Mouse (Mus musculus): Measurements from ENCODE around the gene D11Wsu47e.

The D11Wsu47e gene

DNA sequence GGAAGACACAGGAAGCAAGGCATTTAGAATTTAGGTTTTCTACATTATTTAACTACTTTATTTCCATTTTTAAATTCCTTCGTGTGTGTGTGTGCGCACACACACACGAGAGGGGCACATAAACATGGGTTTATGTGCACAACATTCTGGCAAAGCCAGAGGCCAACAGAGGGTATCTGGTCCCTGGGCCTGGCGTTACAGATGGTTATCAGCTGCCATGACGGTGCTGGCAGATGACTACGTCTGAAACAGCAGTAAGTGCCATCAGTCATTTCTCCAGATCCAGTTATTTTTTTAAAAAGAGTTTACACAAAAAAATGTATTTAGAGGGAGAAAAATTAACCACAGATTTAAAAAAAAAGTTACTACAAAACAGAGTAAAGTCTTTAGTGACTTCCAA lies 18.0 kb upstream of the D11Wsu47e start:
- DNase-seq (ENCODE audit: inconsistent age in 2 of 2, low spot score in 1 of 2): no peak

DNA sequence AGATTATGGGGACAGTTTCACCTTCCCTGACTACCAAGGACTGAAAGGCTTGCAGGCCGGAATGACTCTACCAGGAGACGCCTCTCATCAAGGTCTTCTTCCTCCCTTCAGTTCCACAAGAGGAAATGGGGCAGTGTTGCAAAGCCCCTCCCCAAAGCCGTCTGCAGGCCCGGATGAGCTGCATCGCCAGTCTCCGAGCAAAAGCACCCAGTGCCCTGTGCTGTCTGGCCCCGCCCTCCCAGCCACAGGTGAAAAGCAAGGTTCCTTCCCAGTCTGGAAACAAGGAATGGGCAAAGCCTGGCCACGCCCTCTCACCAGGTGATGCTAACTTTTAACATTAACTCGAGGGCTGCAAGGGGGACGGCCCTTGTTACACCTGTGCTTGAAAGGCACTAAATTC lies 17.6 kb upstream of the D11Wsu47e start:
- peak in 1 of 2 experiments; percentile 67 for DNase-seq (ENCODE audit: inconsistent age in 2 of 2, low spot score in 1 of 2)

DNA sequence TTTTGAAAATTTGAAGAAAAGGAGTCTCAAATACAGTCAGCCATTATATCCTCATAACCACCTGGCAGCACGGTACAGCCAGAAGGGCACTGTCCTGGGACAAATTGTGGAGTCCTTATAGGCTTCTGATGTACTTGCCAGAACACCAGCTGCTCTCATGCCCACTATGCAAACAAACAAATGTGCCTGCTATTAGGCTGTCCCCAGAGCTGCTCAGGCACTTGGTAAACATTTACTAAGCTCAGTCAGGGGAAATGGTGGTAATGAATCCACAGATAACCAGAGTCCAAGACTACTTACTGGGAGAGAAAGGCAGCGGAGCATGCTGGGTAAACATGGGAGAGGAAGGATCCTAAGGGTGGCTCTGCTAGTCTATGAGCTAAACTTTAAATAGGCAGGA lies 17.1 kb upstream of the D11Wsu47e start:
- no peak for DNase-seq (ENCODE audit: inconsistent age in 2 of 2, low spot score in 1 of 2)

DNA sequence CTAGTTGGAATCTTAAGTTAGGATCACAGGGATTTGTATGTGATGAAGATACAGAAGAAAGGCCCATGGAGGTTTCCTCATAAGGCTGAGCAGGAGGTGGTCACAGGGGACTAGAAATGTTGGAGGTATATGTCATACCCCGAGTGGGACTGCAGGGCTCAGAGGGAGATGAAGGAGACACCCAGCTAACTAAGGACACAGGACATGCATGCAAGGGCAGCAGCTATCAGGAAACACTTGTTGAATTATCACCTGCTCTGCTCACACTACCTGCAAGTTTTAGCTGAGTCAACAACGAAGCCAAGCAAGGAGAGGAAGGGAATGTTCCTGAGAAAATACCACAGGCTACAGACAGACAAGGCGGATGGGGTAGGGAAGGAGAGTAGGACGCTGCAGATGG lies 16.5 kb upstream of the D11Wsu47e start:
- DNase-seq (ENCODE audit: inconsistent age in 2 of 2, low spot score in 1 of 2): no peak

- DNase-seq (ENCODE audit: inconsistent age in 2 of 2, low spot score in 1 of 2): no peak
Measured at GRCm38 (mm10) chr11:113668857-113669256, 15.4 kb upstream of the D11Wsu47e start.

DNA sequence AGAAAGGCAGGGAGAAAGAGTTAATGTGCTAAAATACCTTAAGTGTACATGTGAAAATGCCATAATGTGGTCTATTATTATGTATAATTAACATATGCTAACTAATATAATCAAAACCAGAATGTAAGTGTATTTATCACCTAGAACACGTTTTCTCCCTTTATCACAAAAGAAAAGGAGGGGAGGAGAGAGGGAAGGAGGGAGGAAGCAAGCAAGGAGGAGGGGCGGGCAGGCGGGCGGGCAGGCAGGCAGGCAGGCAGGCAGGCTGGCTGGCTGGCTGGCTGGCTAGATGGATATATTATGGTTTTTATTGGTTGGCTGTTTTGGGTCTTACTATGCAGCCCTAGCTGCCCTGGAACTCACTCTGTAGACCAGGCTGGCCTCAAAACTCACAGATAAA lies 14.5 kb upstream of the D11Wsu47e start:
- DNase-seq (ENCODE audit: inconsistent age in 2 of 2, low spot score in 1 of 2): no peak

DNA sequence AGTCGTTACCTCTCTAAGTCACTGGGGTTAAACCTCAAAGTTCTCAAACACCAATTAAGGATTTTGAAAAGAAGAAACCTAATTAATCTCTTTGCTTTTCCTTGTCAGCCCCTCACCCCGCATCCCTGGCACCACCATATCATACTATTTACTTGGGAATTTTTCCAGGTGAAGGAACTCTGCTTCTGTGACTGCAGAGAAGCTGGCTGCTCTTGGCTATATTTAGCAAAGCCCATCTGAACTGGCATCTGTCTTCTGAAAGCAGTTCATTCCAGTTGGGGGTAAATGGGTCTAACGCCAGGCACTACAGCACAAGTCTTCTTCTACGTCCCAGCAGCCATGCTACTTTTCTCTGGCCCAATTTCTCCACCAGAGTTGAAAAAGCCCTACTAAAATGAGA lies 10.6 kb upstream of the D11Wsu47e start:
- DNase-seq (ENCODE audit: inconsistent age in 2 of 2, low spot score in 1 of 2): no peak

DNA sequence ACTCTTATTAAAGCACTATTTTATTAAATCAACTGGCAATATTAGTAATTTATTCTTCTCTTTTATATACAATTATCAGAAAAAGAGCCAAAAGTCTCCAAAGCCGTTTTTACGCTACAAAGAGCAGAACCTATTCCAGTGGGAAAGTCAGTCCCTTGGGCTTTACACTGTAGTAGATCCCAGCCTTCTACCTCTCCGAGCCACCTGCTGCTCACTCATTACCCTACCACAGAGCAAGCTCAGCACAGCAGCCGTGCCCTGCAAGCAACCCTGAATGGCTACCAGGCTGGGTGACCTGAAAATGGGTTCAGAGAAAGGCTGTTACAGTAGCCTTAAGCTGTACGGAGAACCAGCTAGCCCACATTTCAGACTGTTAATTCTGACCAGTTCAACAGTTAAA lies 9.6 kb upstream of the D11Wsu47e start:
- DNase-seq (ENCODE audit: inconsistent age in 2 of 2, low spot score in 1 of 2): no peak

DNA sequence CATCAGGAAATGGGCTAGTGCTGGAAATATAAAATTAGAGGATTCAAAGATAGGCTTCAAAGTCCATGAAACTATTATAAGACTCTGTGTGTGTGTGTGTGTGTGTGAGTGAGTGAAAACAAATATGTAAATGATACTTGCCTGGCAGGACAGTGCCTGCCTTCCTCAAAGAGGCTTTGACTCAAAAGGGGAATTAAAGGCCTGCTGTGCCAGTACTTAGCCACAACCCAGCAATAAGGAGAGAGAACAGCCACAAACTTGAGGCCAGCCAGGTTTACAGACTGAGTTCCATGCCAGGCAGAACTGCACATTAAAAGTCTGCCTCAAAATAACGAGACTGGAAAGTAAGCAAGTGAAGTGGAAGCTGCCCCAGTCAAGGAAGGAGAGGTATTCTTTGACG lies 7.4 kb upstream of the D11Wsu47e start:
- no peak for DNase-seq (ENCODE audit: inconsistent age in 2 of 2, low spot score in 1 of 2)

GRCm38 (mm10) chr11:113677378-113677777 lies 6.8 kb upstream of the D11Wsu47e start:
- DNase-seq (ENCODE audit: inconsistent age in 2 of 2, low spot score in 1 of 2): no peak

GRCm38 (mm10) chr11:113678373-113678772 lies 5.8 kb upstream of the D11Wsu47e start:
- no peak for DNase-seq (ENCODE audit: inconsistent age in 2 of 2, low spot score in 1 of 2)

DNA sequence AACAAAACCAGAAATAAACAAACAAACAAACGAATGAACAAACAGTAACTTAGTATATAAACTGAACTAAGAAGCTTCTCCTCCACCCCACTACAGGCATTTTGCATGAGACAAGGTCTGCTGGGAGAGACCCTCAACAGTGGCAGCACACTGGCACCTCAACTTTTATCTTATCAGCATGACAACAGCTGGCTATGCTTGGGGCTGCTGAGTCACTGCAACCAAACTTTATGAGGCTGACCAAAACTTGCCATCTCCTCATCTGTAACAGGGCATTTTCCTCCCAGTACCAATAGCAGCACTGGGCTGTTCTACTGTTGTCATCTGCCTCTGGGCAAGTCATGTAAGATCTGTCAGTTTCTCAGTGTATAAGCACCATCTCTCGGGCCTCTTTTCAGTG lies 3.3 kb upstream of the D11Wsu47e start:
- DNase-seq (ENCODE audit: inconsistent age in 2 of 2, low spot score in 1 of 2): peak in 1 of 2 experiments; percentile 58

DNA sequence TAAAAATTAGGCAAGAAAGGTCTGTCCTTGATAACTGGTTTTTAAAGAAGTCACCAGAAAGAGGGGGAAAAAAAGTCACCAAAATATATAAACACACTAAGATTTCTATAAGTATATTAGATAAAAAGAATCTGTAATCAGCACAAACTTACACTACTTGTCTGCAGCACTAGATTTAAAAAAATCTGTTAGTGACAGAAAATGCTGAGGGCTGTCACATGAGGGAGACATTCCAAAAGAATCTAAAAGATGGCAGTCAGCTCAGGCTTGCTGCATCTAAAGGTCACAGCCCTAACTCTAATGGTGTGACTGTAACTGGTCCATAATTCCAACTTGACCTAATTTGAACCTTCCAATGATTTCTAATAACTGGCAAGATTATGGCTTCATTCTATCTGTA lies 2.2 kb upstream of the D11Wsu47e start:
- no peak for DNase-seq (ENCODE audit: inconsistent age in 2 of 2, low spot score in 1 of 2)

DNA sequence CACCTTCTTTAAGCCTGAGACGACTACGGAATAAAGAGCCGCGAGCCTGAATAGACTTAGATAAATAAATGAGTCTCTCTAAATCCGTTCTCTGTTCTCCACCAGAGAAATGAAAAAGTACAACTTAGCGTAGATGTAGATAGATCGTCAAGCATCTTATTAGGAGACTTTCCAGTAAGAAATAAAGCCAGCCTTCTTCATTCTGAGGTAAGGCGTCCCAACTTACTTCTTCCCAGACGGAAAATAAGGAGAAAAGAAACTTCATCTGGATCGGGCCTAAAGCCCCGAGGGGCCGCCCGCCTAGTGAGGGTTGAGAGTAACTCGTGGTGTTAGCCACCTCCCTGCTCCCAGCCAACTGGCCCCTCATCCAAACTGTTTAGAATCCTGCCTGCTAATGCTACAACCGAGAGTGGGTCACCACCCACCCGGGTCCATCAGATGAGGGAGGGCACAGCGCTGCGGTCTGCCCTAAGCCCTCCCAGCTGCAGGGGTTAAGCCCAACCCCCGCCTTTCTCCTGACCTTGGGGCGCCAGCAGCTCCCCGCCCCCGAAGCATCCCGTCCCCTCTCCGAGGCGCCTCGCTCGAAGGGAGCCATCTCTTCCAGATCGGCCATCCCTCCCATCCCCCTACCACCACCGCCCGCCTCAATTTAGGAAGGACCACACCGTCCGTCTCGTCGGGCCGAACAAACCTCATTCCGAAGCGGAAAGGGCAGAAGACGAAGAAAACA lies 1.1 kb upstream of the D11Wsu47e start:
- DNase-seq (ENCODE audit: inconsistent age in 2 of 2, low spot score in 1 of 2): peak; percentile 84 to 91

- no peak for DNase-seq (ENCODE audit: inconsistent age in 2 of 2, low spot score in 1 of 2)
Measured at GRCm38 (mm10) chr11:113683627-113683956, 620 bp upstream of the D11Wsu47e start.

DNA sequence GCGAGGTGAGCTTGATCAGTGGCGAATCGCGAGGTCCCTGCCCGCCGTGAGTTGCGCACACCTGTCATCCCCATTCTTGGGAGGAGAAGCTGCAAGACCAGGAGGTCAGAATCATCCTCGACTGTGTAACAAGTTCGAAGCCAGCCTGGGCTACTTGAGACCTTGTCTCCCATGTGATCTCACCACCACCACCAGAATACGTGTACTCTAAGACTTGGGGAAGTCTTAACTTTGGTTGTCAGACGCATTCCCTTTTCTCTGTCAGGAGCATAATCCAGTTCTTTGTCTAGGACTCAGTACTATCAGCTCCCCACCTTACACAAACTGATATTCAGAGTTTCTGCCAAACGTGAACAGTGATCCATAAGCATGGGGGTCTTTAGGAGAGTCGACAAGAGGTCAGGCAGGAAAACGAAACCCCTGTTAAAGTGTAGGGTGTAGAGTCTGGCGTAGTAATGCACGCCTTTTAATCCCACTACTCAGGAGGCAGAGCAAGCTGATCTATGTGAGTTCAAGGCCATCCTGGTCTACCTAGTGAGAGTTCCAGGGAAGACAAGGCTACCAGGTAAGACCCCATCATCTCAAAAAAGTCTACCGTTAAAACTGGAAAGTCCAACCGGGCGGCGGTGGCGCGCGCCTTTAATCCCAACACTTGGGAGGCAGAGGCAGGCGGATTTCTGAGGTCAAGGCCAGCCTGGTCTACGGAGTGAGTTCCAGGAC lies 655 bp downstream of the D11Wsu47e start:
- no peak for DNase-seq (ENCODE audit: inconsistent age in 2 of 2, low spot score in 1 of 2)

- DNase-seq (ENCODE audit: inconsistent age in 2 of 2, low spot score in 1 of 2): no peak
Measured at GRCm38 (mm10) chr11:113687031-113687430, 2.8 kb downstream of the D11Wsu47e start.

DNA sequence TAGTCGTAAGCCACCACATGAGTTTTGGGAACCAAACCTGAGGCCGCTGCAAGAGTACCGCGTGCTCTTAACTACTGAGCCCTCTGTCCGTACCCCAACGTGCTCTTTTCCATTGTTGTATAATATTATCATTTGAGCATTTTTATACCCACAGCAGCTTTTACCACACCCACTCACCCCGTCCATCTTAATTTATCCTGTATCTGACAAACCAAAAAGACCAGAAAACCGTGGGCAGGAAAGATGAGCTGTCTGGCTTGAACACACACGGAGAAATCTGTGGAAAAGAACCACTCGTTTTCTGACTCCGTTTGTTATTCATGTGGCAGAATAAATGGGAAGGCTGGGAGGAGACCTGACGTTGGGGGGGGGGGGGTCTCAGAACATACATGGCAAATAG lies 6.3 kb downstream of the D11Wsu47e start:
- no peak for DNase-seq (ENCODE audit: inconsistent age in 2 of 2, low spot score in 1 of 2)

DNA sequence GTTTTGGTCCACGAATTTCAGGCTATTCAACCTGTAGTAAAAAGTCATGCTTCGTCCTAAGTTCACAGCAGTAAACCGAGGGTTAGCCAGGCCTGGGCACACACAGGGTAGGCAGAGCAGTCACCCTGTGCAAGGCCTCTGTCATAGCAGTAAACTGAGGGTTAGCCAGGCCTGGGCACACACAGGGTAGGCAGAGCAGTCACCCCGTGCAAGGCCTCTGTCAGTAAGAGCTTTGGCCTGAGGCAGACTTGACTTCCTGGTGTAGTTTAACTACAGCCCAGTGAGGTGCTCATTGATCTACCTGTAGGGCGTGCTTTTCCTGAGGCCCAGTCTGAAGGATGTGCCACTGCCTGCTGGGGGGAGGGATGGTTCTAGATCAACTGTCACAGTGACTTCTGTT lies 7.1 kb downstream of the D11Wsu47e start:
- DNase-seq (ENCODE audit: inconsistent age in 2 of 2, low spot score in 1 of 2): no peak

GRCm38 (mm10) chr11:113691851-113692250 lies 7.6 kb downstream of the D11Wsu47e start:
- no peak for DNase-seq (ENCODE audit: inconsistent age in 2 of 2, low spot score in 1 of 2)

- no peak for DNase-seq (ENCODE audit: inconsistent age in 2 of 2, low spot score in 1 of 2)
Measured at GRCm38 (mm10) chr11:113697571-113697970, 13.4 kb downstream of the D11Wsu47e start.

DNA sequence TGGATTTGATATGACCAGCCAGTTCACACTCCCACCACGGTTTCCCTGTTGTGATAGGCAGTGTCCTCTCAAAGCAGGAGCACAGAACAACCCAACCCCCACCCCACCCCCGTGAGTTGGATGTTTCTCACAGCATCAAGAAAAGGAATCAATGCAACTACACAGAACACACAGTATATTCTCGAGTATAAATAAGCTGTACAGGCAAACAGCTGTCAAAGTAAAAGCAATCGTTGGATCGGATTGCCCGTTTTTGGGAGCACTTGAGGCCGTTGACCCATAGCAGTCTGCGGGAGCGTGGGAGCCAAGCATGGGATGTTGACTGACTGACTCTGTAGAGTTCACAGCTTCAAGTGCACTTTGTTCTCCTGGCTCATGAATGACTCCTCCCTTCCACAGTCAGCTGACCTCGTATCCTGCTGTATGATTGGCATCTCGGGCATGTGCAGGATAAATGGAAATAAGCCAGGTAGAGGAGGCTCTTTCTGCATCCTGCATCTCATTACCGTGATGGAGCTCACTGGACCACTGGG lies 13.9 kb downstream of the D11Wsu47e start:
- DNase-seq (ENCODE audit: inconsistent age in 2 of 2, low spot score in 1 of 2): no peak

DNA sequence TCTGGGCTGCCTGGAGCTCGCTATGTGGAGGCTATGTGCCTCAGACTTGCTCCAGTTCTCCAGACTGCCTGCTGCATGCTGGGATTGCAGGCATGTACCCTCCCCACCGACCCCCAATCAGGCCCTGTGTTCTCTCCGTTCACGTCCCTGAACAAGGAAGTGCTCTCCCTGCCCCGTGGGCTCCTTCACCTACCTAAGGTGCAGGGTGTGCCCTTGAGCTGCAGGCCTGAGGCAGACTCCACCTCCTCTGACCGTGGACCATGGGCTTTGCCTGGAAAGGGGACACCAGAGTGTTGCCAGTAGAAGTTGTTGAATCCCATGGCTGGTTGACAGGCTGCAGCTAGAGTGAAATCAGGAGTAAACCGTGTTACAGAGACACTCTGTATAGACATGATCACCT lies 15.4 kb downstream of the D11Wsu47e start:
- no peak for DNase-seq (ENCODE audit: inconsistent age in 2 of 2, low spot score in 1 of 2)
